Mouse (Mus musculus) heart, embryonic 12.5 days (tissue): ENCODE measurements at regions not wholly inside any gene's neighbourhood (a gene's known extent, or its start where the extent isn't known, plus 50 kb on each side); places are given as distances from the start of the nearest gene placed in this dataset.
"Not testable (repeated sequence)": the region's sequence is repeated elsewhere in the genome, so short reads cannot be mapped to it uniquely, and the experiment has no call there.

Experiments
- ATAC-seq: fragments of 200-750 bp; cut with Nextera tagmentation; 2 replicates; pipeline ENCODE4 v1.8.0; 2017; ENCODE audit warnings: moderate TSS enrichment, moderate library complexity; ENCODE audit not compliant: insufficient number of reproducible peaks, low FRiP score
- H3K27ac ChIP-seq: fragments of 300-500 bp; sonication (generic); 2 replicates; pipeline ENCODE4 v1.5.1; 2016; ENCODE audit warnings: mild to moderate bottlenecking, moderate library complexity; ENCODE audit not compliant: poor library complexity, severe bottlenecking
- H3K27me3 ChIP-seq: fragments of 300-500 bp; sonication (generic); replicated peaks from 2 replicates; pipeline ENCODE4 v1.6.1; 2016; ENCODE audit warnings: mild to moderate bottlenecking, moderate library complexity
- H3K36me3 ChIP-seq: fragments of 300-500 bp; sonication (generic); 2 replicates; pipeline ENCODE4 v1.6.1; 2016; ENCODE audit warnings: mild to moderate bottlenecking, moderate library complexity
- H3K4me1 ChIP-seq: fragments of 300-500 bp; sonication (generic); replicated peaks from 2 replicates; pipeline ENCODE4 v1.6.1; 2016; ENCODE audit warnings: mild to moderate bottlenecking
- H3K4me2 ChIP-seq: fragments of 300-500 bp; sonication (generic); 2 replicates; pipeline ENCODE4 v1.6.1; 2016; ENCODE audit warnings: mild to moderate bottlenecking, moderate library complexity
- H3K4me3 ChIP-seq: fragments of 300-500 bp; sonication (generic); 2 replicates; pipeline ENCODE4 v1.5.1; 2016; ENCODE audit warnings: mild to moderate bottlenecking
- H3K9ac ChIP-seq: fragments of 300-500 bp; sonication (generic); 2 replicates; pipeline ENCODE4 v1.6.1; 2016; ENCODE audit warnings: mild to moderate bottlenecking, moderate library complexity
- H3K9me3 ChIP-seq: fragments of 300-500 bp; sonication (generic); replicated peaks from 2 replicates; pipeline ENCODE4 v1.6.1; 2016; ENCODE audit warnings: mild to moderate bottlenecking, moderate library complexity
- WGBS: fragments of 180-500 bp; shearing (Covaris S2); methylation state at CpG from one replicate; pipeline ENCODE4 v1.1.7; 2016; 5-methylcytosine and 5-hydroxymethylcytosine counted together

DNA sequence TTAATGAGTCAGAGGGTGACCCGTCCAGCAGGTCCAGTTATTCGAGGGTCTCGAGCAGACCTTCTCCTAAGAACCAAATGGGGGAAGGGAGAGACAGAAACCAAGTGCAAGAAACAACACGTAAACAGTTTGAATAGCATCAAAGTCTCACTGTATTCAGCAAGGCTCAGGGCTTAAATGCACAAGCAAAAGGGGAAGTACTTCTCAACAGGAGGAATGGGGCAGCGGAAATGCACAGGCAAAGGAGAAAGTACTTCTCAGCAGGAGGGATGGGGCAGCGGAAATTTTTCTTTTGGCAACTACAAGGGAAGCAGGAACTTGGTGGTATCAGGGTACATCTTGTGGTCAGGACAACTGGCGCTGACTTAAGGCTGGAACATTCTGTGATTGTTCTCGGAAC is 330.6 kb downstream of the 9430069I07Rik start:
- not testable (repeated sequence) for H3K4me1 ChIP-seq, H3K36me3 ChIP-seq, H3K4me3 ChIP-seq, H3K9me3 ChIP-seq, H3K27me3 ChIP-seq, H3K27ac ChIP-seq, ATAC-seq, H3K9ac ChIP-seq, H3K4me2 ChIP-seq
- 78% methylated on average over 8 of the region's 8 CpGs for WGBS

GRCm38 (mm10) chr15:34025396-34025795 is 332.3 kb downstream of the 9430069I07Rik start:
- Histone ChIP-seq H3K9ac (no peak overlapping the region), H3K4me3 (no peak overlapping the region), H3K27ac (no peak overlapping the region), H3K4me2 (no peak overlapping the region), H3K36me3 (no peaks in the 10 kb centered on the region), H3K9me3 (no peaks in the 10 kb centered on the region), H3K4me1 (no peaks in the 10 kb centered on the region), H3K27me3 (no peaks in the 10 kb centered on the region)
- ATAC-seq = no peak
- 80% methylated on average over 2 of the region's 2 CpGs for WGBS

GRCm38 (mm10) chr15:34021857-34022256 is 335.8 kb downstream of the 9430069I07Rik start:
- no peak overlapping the region for H3K4me2 ChIP-seq
- H3K27ac ChIP-seq = no peak overlapping the region
- H3K9me3 ChIP-seq = no peaks in the 10 kb centered on the region
- ATAC-seq = no peak
- no peaks in the 10 kb centered on the region for H3K27me3 ChIP-seq
- no peaks in the 10 kb centered on the region for H3K4me1 ChIP-seq
- WGBS = 23% methylated on average over 11 of the region's 11 CpGs
- no peak overlapping the region for H3K4me3 ChIP-seq
- no peak overlapping the region for H3K9ac ChIP-seq
- H3K36me3 ChIP-seq = no peaks in the 10 kb centered on the region

DNA sequence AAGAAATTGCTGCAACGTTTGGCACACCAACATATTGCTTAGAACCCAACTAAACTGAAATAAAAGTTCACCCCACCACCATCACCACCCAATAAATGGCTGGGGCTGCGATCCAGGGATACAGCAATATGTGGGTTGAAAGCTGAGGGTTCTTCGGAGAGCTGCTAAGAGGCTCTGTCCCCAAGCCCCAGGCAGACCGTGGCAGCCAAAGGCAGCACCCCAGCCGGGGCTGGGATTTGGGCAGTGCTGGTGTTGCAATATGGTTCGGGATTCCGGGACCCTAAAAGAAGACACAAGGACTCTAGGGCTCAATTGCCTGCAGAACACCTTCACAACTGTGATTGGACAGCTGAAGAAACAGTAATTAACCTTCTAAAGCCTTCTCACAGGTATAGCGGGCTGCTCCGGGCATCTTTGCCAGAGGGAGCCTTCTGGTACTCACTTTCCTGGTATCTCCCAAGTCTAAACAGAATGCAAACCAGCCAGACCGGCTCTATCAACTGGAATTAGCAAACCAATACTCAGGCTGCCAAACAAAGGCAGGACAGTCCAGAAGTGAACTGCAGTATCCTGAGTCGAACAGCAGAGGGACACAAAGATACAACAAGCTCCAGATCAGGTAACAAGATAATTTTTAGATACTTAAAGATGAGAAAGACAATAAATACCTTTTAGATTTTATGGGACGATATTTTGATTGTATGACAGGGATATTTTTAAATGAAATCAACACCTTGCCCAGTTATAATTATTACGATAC is 341.1 kb downstream of the 9430069I07Rik start:
- Histone ChIP-seq H3K27me3 (no peaks in the 10 kb centered on the region), H3K4me2 (no peak overlapping the region), H3K27ac (no peak overlapping the region), H3K4me1 (no peaks in the 10 kb centered on the region), H3K9me3 (no peaks in the 10 kb centered on the region), H3K9ac (no peak overlapping the region), H3K4me3 (no peak overlapping the region), H3K36me3 (no peaks in the 10 kb centered on the region)
- 47% methylated on average over 13 of the region's 13 CpGs for WGBS
- no peak for ATAC-seq

GRCm38 (mm10) chr15:34008591-34008990 is 349.1 kb downstream of the 9430069I07Rik start:
- WGBS = 40% methylated on average over 1 of the region's 1 CpGs
- Histone ChIP-seq H3K36me3 (no peaks in the 10 kb centered on the region), H3K9me3 (no peaks in the 10 kb centered on the region), H3K27ac (no peak overlapping the region), H3K4me2 (no peak overlapping the region), H3K27me3 (no peaks in the 10 kb centered on the region), H3K9ac (no peak overlapping the region), H3K4me1 (no peaks in the 10 kb centered on the region), H3K4me3 (no peak overlapping the region)
- no peak for ATAC-seq

- WGBS = 81% methylated on average over 4 of the region's 4 CpGs
- Histone ChIP-seq H3K36me3 (no peaks in the 10 kb centered on the region), H3K27me3 (no peaks in the 10 kb centered on the region), H3K9ac (no peak overlapping the region), H3K9me3 (peaks cover 6% of the 10 kb centered on the region; the same call in 1 of the 2 replicates), H3K4me1 (no peaks in the 10 kb centered on the region), H3K4me2 (no peak overlapping the region), H3K4me3 (no peak overlapping the region), H3K27ac (no peak overlapping the region)
- ATAC-seq = no peak
Observed at GRCm38 (mm10) chr15:33992383-33992782, 365.3 kb downstream of the 9430069I07Rik start.

- Histone ChIP-seq H3K27me3 (no peaks in the 10 kb centered on the region), H3K4me2 (no peak overlapping the region), H3K9ac (no peak overlapping the region), H3K36me3 (no peaks in the 10 kb centered on the region), H3K27ac (no peak overlapping the region), H3K9me3 (no peaks in the 10 kb centered on the region), H3K4me3 (no peak overlapping the region), H3K4me1 (no peaks in the 10 kb centered on the region)
- ATAC-seq = no peak
- WGBS = 22% methylated on average over 1 of the region's 1 CpGs
Observed at GRCm38 (mm10) chr15:33975077-33975476, 382.6 kb downstream of the 9430069I07Rik start.

DNA sequence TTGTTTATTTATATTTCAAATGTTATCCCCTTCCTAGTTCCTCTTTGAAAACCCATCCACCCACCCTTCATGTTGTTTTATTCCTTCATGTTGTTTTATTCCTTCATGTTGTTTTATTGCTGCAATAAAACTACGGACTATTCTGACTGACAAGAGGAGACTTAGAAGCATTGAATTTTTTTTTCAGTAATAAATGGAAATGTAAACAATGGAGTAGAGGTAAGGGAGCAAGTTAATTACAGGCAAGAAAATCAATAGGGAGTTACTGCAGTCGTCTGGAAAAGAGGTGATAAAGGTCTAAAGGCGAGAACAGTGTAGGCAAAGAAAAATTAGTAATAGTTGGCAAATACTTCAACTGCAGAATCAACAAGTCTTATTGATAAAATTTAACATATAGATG is 384.2 kb downstream of the 9430069I07Rik start:
- H3K4me3 ChIP-seq = no peak overlapping the region
- no peaks in the 10 kb centered on the region for H3K36me3 ChIP-seq
- H3K4me1 ChIP-seq = no peaks in the 10 kb centered on the region
- no peaks in the 10 kb centered on the region for H3K27me3 ChIP-seq
- H3K27ac ChIP-seq = no peak overlapping the region
- H3K9ac ChIP-seq = no peak overlapping the region
- 80% methylated on average over 3 of the region's 3 CpGs for WGBS
- ATAC-seq = no peak
- no peak overlapping the region for H3K4me2 ChIP-seq
- H3K9me3 ChIP-seq = no peaks in the 10 kb centered on the region

GRCm38 (mm10) chr15:33969409-33969808 is 388.3 kb downstream of the 9430069I07Rik start:
- no peak overlapping the region for H3K27ac ChIP-seq
- H3K4me3 ChIP-seq = no peak overlapping the region
- no peaks in the 10 kb centered on the region for H3K36me3 ChIP-seq
- ATAC-seq = no peak
- no peaks in the 10 kb centered on the region for H3K27me3 ChIP-seq
- H3K4me1 ChIP-seq = no peaks in the 10 kb centered on the region
- no peak overlapping the region for H3K9ac ChIP-seq
- 17% methylated on average over 1 of the region's 1 CpGs for WGBS
- H3K4me2 ChIP-seq = no peak overlapping the region
- H3K9me3 ChIP-seq = peaks cover 6% of the 10 kb centered on the region; the same call in 1 of the 2 replicates

- H3K27me3 ChIP-seq = no peaks in the 10 kb centered on the region
- peaks cover 7% of the 10 kb centered on the region for H3K9me3 ChIP-seq
- no peaks in the 10 kb centered on the region for H3K4me1 ChIP-seq
- no peak overlapping the region for H3K4me3 ChIP-seq
- no peak overlapping the region for H3K9ac ChIP-seq
- no peaks in the 10 kb centered on the region for H3K36me3 ChIP-seq
- no peak overlapping the region for H3K4me2 ChIP-seq
- no peak for ATAC-seq
- no peak overlapping the region for H3K27ac ChIP-seq
- 71% methylated on average over 4 of the region's 4 CpGs for WGBS
Observed at GRCm38 (mm10) chr15:33935013-33935664, 422.5 kb downstream of the 9430069I07Rik start.

DNA sequence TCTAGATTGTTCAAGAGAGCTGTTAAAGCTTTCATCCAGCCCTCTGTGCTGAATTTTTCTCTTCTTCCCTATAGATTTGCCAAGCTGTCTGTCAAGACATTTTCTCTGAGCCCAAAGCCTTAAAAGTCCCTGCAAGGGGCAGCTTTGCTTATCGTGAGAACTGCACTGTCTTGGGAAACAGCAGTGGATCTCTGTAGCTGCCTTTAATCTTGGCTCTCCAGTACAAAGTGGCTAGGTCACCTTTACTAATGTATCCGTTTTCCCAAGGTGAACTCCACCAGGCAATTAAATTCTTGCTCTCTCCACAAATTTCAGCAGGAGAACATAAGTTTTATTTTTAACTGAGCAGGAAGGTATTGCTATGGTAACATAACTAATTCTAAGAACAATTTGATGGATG is 431.2 kb downstream of the 9430069I07Rik start:
- no peaks in the 10 kb centered on the region for H3K27me3 ChIP-seq
- WGBS = 42% methylated on average over 2 of the region's 2 CpGs
- H3K4me3 ChIP-seq = no peak overlapping the region
- 0 out of 2 replicates have a peak, but pooled peaks cover 3% of the 10 kb centered on the region for H3K9me3 ChIP-seq
- no peaks in the 10 kb centered on the region for H3K36me3 ChIP-seq
- ATAC-seq = no peak
- no peak overlapping the region for H3K4me2 ChIP-seq
- H3K4me1 ChIP-seq = no peaks in the 10 kb centered on the region
- no peak overlapping the region for H3K27ac ChIP-seq
- no peak overlapping the region for H3K9ac ChIP-seq
